Mouse (Mus musculus) forebrain, embryonic 15.5 days (tissue): ENCODE measurements around the gene Nubp1. TPM values are rescaled to one million over a fixed set of nuclear protein-coding genes. Genes with fewer than 3 reads are reported as not detected.

ENCODE experiments used
- ATAC-seq: fragments of 200-750 bp; cut with Nextera tagmentation; replicated peaks from 2 replicates; pipeline ENCODE4 v1.8.0; 2017; ENCODE audit warnings: mild to moderate bottlenecking, moderate TSS enrichment, moderate library complexity
- H3K27ac ChIP-seq: fragments of 300-500 bp; sonication (generic); replicated peaks from 2 replicates; pipeline ENCODE4 v1.5.1; 2015; ENCODE audit warnings: mild to moderate bottlenecking, inconsistent platforms
- H3K27me3 ChIP-seq: fragments of 300-500 bp; sonication (generic); 2 replicates; pipeline ENCODE4 v1.6.1; 2015; ENCODE audit warnings: inconsistent platforms
- H3K36me3 ChIP-seq: fragments of 300-500 bp; sonication (generic); 2 replicates; pipeline ENCODE4 v1.6.1; 2015; ENCODE audit warnings: mild to moderate bottlenecking, inconsistent platforms
- H3K4me1 ChIP-seq: fragments of 300-500 bp; sonication (generic); 2 replicates; pipeline ENCODE4 v1.6.1; 2015; ENCODE audit warnings: inconsistent platforms
- H3K4me2 ChIP-seq: fragments of 300-500 bp; sonication (generic); replicated peaks from 2 replicates; pipeline ENCODE4 v1.6.1; 2015; ENCODE audit warnings: mild to moderate bottlenecking, inconsistent platforms
- H3K4me3 ChIP-seq: fragments of 300-500 bp; sonication (generic); 2 replicates; pipeline ENCODE4 v1.5.1; 2015; ENCODE audit warnings: mild to moderate bottlenecking, inconsistent platforms
- H3K9ac ChIP-seq: fragments of 300-500 bp; sonication (generic); replicated peaks from 2 replicates; pipeline ENCODE4 v1.6.1; 2015; ENCODE audit warnings: mild to moderate bottlenecking, inconsistent platforms
- H3K9me3 ChIP-seq: fragments of 300-500 bp; sonication (generic); 2 replicates; pipeline ENCODE4 v1.6.1; 2016; ENCODE audit warnings: inconsistent platforms
- WGBS: fragments of 180-500 bp; shearing (Covaris S2); methylation state at CpG from one replicate; pipeline ENCODE4 v1.1.7; 2015; ENCODE audit warnings: mixed read lengths; 5-methylcytosine and 5-hydroxymethylcytosine counted together
- polyA plus RNA-seq: library from polyadenylated mRNA; unstranded; fragments of >200 nt; fragmentation: Nextera tagmentation; extraction: Ambion mirVana; gene quantifications from 2 replicates; pipeline ENCODE4 v1.2.1, GENCODE M21; 2015

Gene Nubp1
- polyA plus RNA-seq, 1 experiment from 2014 or later = 45.9 TPM

DNA sequence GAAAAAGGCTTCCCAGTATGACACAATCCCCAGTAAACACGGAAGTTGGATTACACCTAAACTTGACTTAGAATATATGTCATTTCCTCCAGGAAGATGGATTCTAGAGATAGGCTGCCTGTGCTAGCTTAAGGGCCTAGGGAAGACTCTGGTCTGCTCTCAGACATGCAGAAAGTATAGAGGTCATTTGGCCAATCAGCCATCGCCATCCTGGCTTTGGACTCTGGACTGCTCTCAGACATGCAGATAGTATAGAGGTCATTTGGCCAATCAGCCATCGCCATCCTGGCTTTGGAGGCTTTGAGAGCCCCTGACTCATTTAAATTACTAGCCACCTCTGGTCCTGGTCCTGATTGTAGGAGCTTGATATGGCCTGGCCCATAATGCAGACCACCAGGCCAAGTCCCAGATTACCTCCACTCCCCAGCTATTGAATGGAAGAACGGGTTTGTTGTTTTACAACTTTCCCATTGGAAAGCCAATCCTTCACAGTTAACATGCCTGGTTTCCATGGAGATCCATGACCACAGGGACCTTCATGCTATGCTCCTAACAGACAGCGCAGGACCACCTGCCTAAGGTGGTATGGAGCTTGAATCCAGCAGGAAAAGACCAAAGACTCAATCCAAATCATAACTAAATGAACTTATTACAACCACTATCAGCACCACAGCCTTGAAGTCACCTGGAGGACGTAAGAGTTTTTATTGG lies 42.3 kb downstream of the Nubp1 start:
- no peak for ATAC-seq

DNA sequence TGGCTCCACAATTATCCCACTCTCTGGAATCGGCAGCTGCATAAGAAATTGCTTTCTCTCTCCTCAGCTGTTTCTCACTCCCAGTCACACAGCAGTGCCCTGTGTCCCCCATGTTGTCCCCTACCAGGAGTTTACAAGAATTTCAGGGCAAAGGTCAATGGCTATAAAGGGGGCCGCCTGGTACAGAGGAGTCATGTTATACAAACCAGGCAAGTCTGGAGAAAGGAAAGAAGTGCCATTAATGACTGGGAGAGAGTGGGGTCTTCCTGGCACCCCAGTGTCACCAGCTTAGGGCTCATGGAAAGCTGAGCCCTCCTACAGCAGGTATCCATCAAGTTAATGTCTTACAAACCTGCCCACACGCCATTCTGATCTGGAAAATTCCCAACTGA lies 42.8 kb downstream of the Nubp1 start:
- no peaks in the 10 kb centered on the region for H3K9me3 ChIP-seq
- no peak overlapping the region for H3K9ac ChIP-seq
- H3K4me2 ChIP-seq = no peak overlapping the region
- no peaks in the 10 kb centered on the region for H3K27me3 ChIP-seq
- H3K4me1 ChIP-seq = 0 out of 2 replicates have a peak, but pooled peaks cover 4% of the 10 kb centered on the region
- no peak overlapping the region for H3K4me3 ChIP-seq
- no peak overlapping the region for H3K27ac ChIP-seq
- H3K36me3 ChIP-seq = no peaks in the 10 kb centered on the region
- no peak for ATAC-seq
- WGBS = 71% methylated on average over 3 of the region's 3 CpGs

More for the DNA sequence above, 42.3 kb downstream of the Nubp1 start:
- H3K4me1 ChIP-seq = 0 out of 2 replicates have a peak, but pooled peaks cover 4% of the 10 kb centered on the region
- H3K4me2 ChIP-seq = no peak overlapping the region
- no peak overlapping the region for H3K27ac ChIP-seq
- 84% methylated on average over 6 of the region's 6 CpGs for WGBS
- H3K4me3 ChIP-seq = no peak overlapping the region
- no peaks in the 10 kb centered on the region for H3K36me3 ChIP-seq
- no peaks in the 10 kb centered on the region for H3K9me3 ChIP-seq
- H3K27me3 ChIP-seq = no peaks in the 10 kb centered on the region
- H3K9ac ChIP-seq = no peak overlapping the region

GRCm38 (mm10) chr16:10460188-10460587 lies 48.4 kb downstream of the Nubp1 start:
- Histone ChIP-seq H3K27ac (no peak overlapping the region), H3K4me2 (no peak overlapping the region), H3K4me3 (no peak overlapping the region), H3K4me1 (no peaks in the 10 kb centered on the region), H3K36me3 (no peaks in the 10 kb centered on the region), H3K9me3 (no peaks in the 10 kb centered on the region), H3K27me3 (no peaks in the 10 kb centered on the region), H3K9ac (no peak overlapping the region)
- WGBS = 72% methylated on average over 2 of the region's 2 CpGs
- ATAC-seq = no peak

- WGBS = 93% methylated on average over 2 of the region's 2 CpGs
- Histone ChIP-seq H3K27me3 (no peaks in the 10 kb centered on the region), H3K4me2 (no peak overlapping the region), H3K4me3 (no peak overlapping the region), H3K9me3 (no peaks in the 10 kb centered on the region), H3K27ac (no peak overlapping the region), H3K36me3 (no peaks in the 10 kb centered on the region), H3K9ac (no peak overlapping the region), H3K4me1 (no peaks in the 10 kb centered on the region)
- no peak for ATAC-seq
These were observed 49.4 kb downstream of the Nubp1 start for GRCm38 (mm10) chr16:10461178-10461577.

DNA sequence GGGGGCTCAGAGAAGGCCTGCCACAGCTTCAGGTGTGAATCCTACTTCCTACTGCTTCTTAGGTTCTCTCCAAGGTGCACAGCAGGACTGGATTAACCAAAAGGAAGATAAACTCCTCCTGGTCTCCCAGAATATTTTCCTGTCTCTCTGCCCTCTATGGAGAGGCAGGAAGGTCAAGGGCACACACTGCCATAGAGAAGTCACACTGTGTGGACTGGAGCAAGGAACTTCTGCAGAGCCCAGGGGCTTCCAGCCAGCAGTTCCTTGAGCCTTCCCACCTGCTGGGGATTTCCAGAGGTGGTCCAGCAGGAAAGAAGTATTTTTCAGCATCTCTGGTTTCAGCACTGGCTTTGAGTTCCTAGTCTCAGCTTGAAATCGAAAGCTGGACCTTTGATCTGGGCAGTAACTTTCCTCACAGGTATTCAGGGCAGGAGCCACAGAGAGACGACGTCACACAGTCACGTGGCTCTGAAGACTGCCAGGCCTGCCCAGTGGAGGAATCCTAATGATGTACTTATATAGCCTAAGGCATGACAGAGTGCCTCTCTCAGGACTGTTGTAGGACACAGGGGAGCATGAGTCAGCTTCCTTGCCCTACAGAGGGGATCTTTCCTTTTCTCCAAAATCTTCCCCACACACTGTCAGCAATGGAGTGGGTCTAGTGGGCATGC lies 53.4 kb downstream of the Nubp1 start:
- WGBS = 39% methylated on average over 4 of the region's 4 CpGs
- Histone ChIP-seq H3K9me3 (no peaks in the 10 kb centered on the region), H3K4me2 (no peak overlapping the region), H3K4me1 (no peaks in the 10 kb centered on the region), H3K27ac (no peak overlapping the region), H3K9ac (no peak overlapping the region), H3K27me3 (no peaks in the 10 kb centered on the region), H3K36me3 (no peaks in the 10 kb centered on the region), H3K4me3 (no peak overlapping the region)
- no peak for ATAC-seq

DNA sequence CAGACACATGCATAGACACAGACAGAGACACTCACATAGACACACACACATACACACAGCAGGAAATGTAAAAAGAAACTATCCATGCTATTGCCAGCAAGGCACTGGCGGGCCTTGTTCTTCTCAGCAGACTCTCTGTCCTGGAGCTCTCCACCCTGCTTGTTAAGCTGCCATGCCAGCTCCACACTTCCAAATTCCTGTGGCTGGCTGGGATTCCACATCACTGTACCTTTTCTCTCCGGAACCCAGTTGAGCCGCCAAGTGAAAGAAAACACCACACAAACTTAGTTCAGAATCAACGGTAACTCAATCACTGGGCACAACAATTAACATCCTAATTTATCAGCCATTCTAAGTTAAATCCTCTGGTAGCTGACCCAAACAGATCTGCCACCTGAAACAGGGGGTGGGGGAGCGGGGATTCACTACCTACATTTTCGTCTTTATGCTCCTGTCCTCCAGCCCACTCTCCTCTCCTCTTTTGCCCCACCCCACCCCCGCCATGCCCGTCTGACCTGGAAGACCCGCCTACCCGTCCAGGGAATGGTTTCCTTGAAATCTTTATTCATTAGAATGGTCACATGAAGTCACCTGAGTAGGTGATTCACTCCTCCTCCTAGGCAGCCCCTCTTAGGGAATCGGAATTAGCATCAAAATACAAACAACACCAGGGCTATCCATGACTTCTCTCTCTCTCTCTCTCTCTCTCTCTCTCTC lies 55.8 kb downstream of the Nubp1 start:
- Histone ChIP-seq H3K27ac (no peak overlapping the region), H3K4me2 (no peak overlapping the region), H3K36me3 (no peaks in the 10 kb centered on the region), H3K9ac (no peak overlapping the region), H3K9me3 (no peaks in the 10 kb centered on the region), H3K4me3 (no peak overlapping the region), H3K4me1 (no peaks in the 10 kb centered on the region), H3K27me3 (no peaks in the 10 kb centered on the region)
- 28% methylated on average over 11 of the region's 11 CpGs for WGBS
- ATAC-seq = no peak

- Histone ChIP-seq H3K9ac (no peak overlapping the region), H3K4me3 (no peak overlapping the region), H3K27ac (no peak overlapping the region), H3K36me3 (no peaks in the 10 kb centered on the region), H3K27me3 (no peaks in the 10 kb centered on the region), H3K9me3 (no peaks in the 10 kb centered on the region), H3K4me1 (no peaks in the 10 kb centered on the region), H3K4me2 (no peak overlapping the region)
- ATAC-seq = peak; percentile 81
- 59% methylated on average over 1 of the region's 1 CpGs for WGBS
These were observed 56.5 kb downstream of the Nubp1 start for GRCm38 (mm10) chr16:10468201-10468600.

- H3K27ac ChIP-seq = no peak overlapping the region
- no peak overlapping the region for H3K9ac ChIP-seq
- no peak overlapping the region for H3K4me2 ChIP-seq
- H3K36me3 ChIP-seq = no peaks in the 10 kb centered on the region
- H3K9me3 ChIP-seq = no peaks in the 10 kb centered on the region
- 88% methylated on average over 3 of the region's 3 CpGs for WGBS
- no peak overlapping the region for H3K4me3 ChIP-seq
- no peak for ATAC-seq
- no peaks in the 10 kb centered on the region for H3K4me1 ChIP-seq
- H3K27me3 ChIP-seq = no peaks in the 10 kb centered on the region
These were observed 60.2 kb downstream of the Nubp1 start for GRCm38 (mm10) chr16:10471950-10472349.

Other genes with a start within 250 kb of the Nubp1 start
- gene Rpl39l, start 241.7 kb upstream of the Nubp1 start, polyA plus RNA-seq = not detected in 2 replicates
- gene Atf7ip2, start 219.2 kb upstream of the Nubp1 start, polyA plus RNA-seq = 0.19 TPM in 1 of 2 replicates, not detected in the other
- gene Emp2, start 98.0 kb upstream of the Nubp1 start, polyA plus RNA-seq = 5.9 and 7.2 TPM in 2 replicates
- 2.4 and 3.0 TPM in 2 replicates for gene Tekt5, start 16.5 kb upstream of the Nubp1 start, polyA plus RNA-seq
- gene Tvp23a, start 35.4 kb downstream of the Nubp1 start, polyA plus RNA-seq = 52.1 and 53.0 TPM in 2 replicates
- gene Ciita, start 68.1 kb downstream of the Nubp1 start, polyA plus RNA-seq = 0.37 and 0.51 TPM in 2 replicates
- 18.1 and 18.3 TPM in 2 replicates for gene Dexi, start 131.1 kb downstream of the Nubp1 start, polyA plus RNA-seq
- 71.2 and 77.1 TPM in 2 replicates for gene Clec16a, start 133.4 kb downstream of the Nubp1 start, polyA plus RNA-seq